Mouse (Mus musculus): ENCODE data around the gene Itgb1bp2. TPM values are rescaled to one million over a fixed set of nuclear protein-coding genes. Genes with fewer than 3 reads are reported as not detected.
"Not testable (repeated sequence)": the region's sequence is repeated elsewhere in the genome, so short reads cannot be mapped to it uniquely, and the experiment has no call there.

The Itgb1bp2 gene
- polyA plus RNA-seq, 1 experiment, result 2.0 TPM

- Histone ChIP-seq H3K4me1 (ENCODE audit: control insufficient read depth, insufficient read depth, low read length) (no peaks in the 10 kb centered on the region; the same call in 1 of the 2 replicates), H3K4me3 (replicated peaks; ENCODE audit: insufficient read depth, low read depth, low read length) (peak within 1 kb of the TSS; percentile 99), H3K27ac (ENCODE audit: insufficient read depth, low read length) (peak within 1 kb of the TSS; percentile 100), H3K27me3 (ENCODE audit: control insufficient read depth, insufficient read depth, low read length) (no peaks in the 10 kb centered on the region; the same call in 1 of the 2 replicates)
- peak; percentile 80 to 93 for DNase-seq
- no peak for TF ChIP-seq CTCF (IDR thresholded peaks at IDR 0.05; ENCODE audit: borderline replicate concordance, insufficient read depth, low read depth, low read length)
- peak; percentile 52; the same call in 1 of the 2 replicates for TF ChIP-seq POLR2A (IDR thresholded peaks at IDR 0.05; ENCODE audit: borderline replicate concordance, insufficient read depth, low read length)
- 5% methylated on average over 51 of the region's 51 CpGs for WGBS
Measured at GRCm38 (mm10) chrX:101429142-101429949, 19.5 kb upstream of the Itgb1bp2 start, which contains the start of gene Nono. TSS of gene Nono (plus strand) at chrX:101429318.

- TF ChIP-seq CTCF (IDR thresholded peaks at IDR 0.05; ENCODE audit: borderline replicate concordance, insufficient read depth, low read depth, low read length) (no peak), POLR2A (IDR thresholded peaks at IDR 0.05; ENCODE audit: borderline replicate concordance, insufficient read depth, low read length) (no peak)
- WGBS, result 11% methylated on average over 14 of the region's 14 CpGs
- no peak for DNase-seq
- Histone ChIP-seq H3K4me3 (replicated peaks; ENCODE audit: insufficient read depth, low read depth, low read length) (peak overlapping the region; percentile 95), H3K4me1 (ENCODE audit: control insufficient read depth, insufficient read depth, low read length) (no peaks in the 10 kb centered on the region; the same call in 1 of the 2 replicates), H3K27ac (ENCODE audit: insufficient read depth, low read length) (peak overlapping the region; percentile 82; the same call in 1 of the 2 replicates), H3K27me3 (ENCODE audit: control insufficient read depth, insufficient read depth, low read length) (no peaks in the 10 kb centered on the region; the same call in 1 of the 2 replicates)
Measured at GRCm38 (mm10) chrX:101429976-101430375, 18.9 kb upstream of the Itgb1bp2 start.

- no peak overlapping the region for H3K27ac ChIP-seq (ENCODE audit: insufficient read depth, low read length)
- no peak overlapping the region for H3K4me3 ChIP-seq (replicated peaks; ENCODE audit: insufficient read depth, low read depth, low read length)
- no peaks in the 10 kb centered on the region for H3K27me3 ChIP-seq (ENCODE audit: control insufficient read depth, insufficient read depth, low read length)
- no peaks in the 10 kb centered on the region for H3K4me1 ChIP-seq (ENCODE audit: control insufficient read depth, insufficient read depth, low read length)
- 67% methylated on average over 1 of the region's 1 CpGs for WGBS
- TF ChIP-seq POLR2A (IDR thresholded peaks at IDR 0.05; ENCODE audit: borderline replicate concordance, insufficient read depth, low read length) (no peak), CTCF (IDR thresholded peaks at IDR 0.05; ENCODE audit: borderline replicate concordance, insufficient read depth, low read depth, low read length) (no peak)
- no peak for DNase-seq
Measured at GRCm38 (mm10) chrX:101451147-101451546, 2.3 kb downstream of the Itgb1bp2 start.

- Histone ChIP-seq H3K4me1 (ENCODE audit: control insufficient read depth, insufficient read depth, low read length) (no peaks in the 10 kb centered on the region), H3K27me3 (ENCODE audit: control insufficient read depth, insufficient read depth, low read length) (no peaks in the 10 kb centered on the region), H3K4me3 (replicated peaks; ENCODE audit: insufficient read depth, low read depth, low read length) (no peak overlapping the region), H3K27ac (ENCODE audit: insufficient read depth, low read length) (no peak overlapping the region)
- TF ChIP-seq CTCF (IDR thresholded peaks at IDR 0.05; ENCODE audit: borderline replicate concordance, insufficient read depth, low read depth, low read length) (no peak), POLR2A (IDR thresholded peaks at IDR 0.05; ENCODE audit: borderline replicate concordance, insufficient read depth, low read length) (no peak)
- WGBS, result 93% methylated on average over 3 of the region's 3 CpGs
- no peak for DNase-seq
Measured at GRCm38 (mm10) chrX:101451591-101451990, 2.7 kb downstream of the Itgb1bp2 start.

- TF ChIP-seq POLR2A (IDR thresholded peaks at IDR 0.05; ENCODE audit: borderline replicate concordance, insufficient read depth, low read length) (no peak), CTCF (IDR thresholded peaks at IDR 0.05; ENCODE audit: borderline replicate concordance, insufficient read depth, low read depth, low read length) (no peak)
- Histone ChIP-seq H3K4me3 (replicated peaks; ENCODE audit: insufficient read depth, low read depth, low read length) (no peak overlapping the region), H3K27me3 (ENCODE audit: control insufficient read depth, insufficient read depth, low read length) (no peaks in the 10 kb centered on the region), H3K27ac (ENCODE audit: insufficient read depth, low read length) (no peak overlapping the region), H3K4me1 (ENCODE audit: control insufficient read depth, insufficient read depth, low read length) (no peaks in the 10 kb centered on the region)
- WGBS, result 96% methylated on average over 4 of the region's 4 CpGs
- DNase-seq, result no peak
Measured at GRCm38 (mm10) chrX:101472202-101472601, 23.3 kb downstream of the Itgb1bp2 start.

GRCm38 (mm10) chrX:101481604-101482350 is 32.9 kb downstream of the Itgb1bp2 start:
- no peak for TF ChIP-seq POLR2A (IDR thresholded peaks at IDR 0.05; ENCODE audit: borderline replicate concordance, insufficient read depth, low read length)
- TF ChIP-seq CTCF (IDR thresholded peaks at IDR 0.05; ENCODE audit: borderline replicate concordance, insufficient read depth, low read depth, low read length), result no peak
- no peak for DNase-seq
- Histone ChIP-seq H3K4me1 (ENCODE audit: control insufficient read depth, insufficient read depth, low read length) (no peaks in the 10 kb centered on the region), H3K4me3 (replicated peaks; ENCODE audit: insufficient read depth, low read depth, low read length) (no peak overlapping the region), H3K27ac (ENCODE audit: insufficient read depth, low read length) (no peak overlapping the region), H3K27me3 (ENCODE audit: control insufficient read depth, insufficient read depth, low read length) (no peaks in the 10 kb centered on the region)
- 74% methylated on average over 6 of the region's 6 CpGs for WGBS

- TF ChIP-seq CTCF (IDR thresholded peaks at IDR 0.05; ENCODE audit: borderline replicate concordance, insufficient read depth, low read depth, low read length), result peak; percentile 80
- H3K27me3 ChIP-seq (ENCODE audit: control insufficient read depth, insufficient read depth, low read length); H3K4me3 ChIP-seq (replicated peaks; ENCODE audit: insufficient read depth, low read depth, low read length); H3K4me1 ChIP-seq (ENCODE audit: control insufficient read depth, insufficient read depth, low read length); H3K27ac ChIP-seq (ENCODE audit: insufficient read depth, low read length): not testable (repeated sequence)
- DNase-seq, result peak; percentile 47 to 71
- 18% methylated on average over 11 of the region's 12 CpGs for WGBS
Measured at GRCm38 (mm10) chrX:101486487-101487152, 37.7 kb downstream of the Itgb1bp2 start.

Other genes with a start within 250 kb of the Itgb1bp2 start
- gene Snx12, start 226.5 kb upstream of the Itgb1bp2 start, polyA plus RNA-seq (2012; rRNA removed), result 37.2 and 39.4 TPM in 2 replicates
- 14.9 and 15.3 TPM in 2 replicates for gene Foxo4, start 194.6 kb upstream of the Itgb1bp2 start, polyA plus RNA-seq (2012; rRNA removed)
- gene Gm614, start 185.1 kb upstream of the Itgb1bp2 start, polyA plus RNA-seq (2012; rRNA removed), result not detected in 2 replicates
- gene Il2rg, start 180.8 kb upstream of the Itgb1bp2 start, polyA plus RNA-seq (2012; rRNA removed), result 1.9 and 2.0 TPM in 2 replicates
- not detected in 2 replicates for gene Gm20489, start 180.1 kb upstream of the Itgb1bp2 start, polyA plus RNA-seq (2012; rRNA removed)
- 54.4 and 64.5 TPM in 2 replicates for gene Med12, start 175.1 kb upstream of the Itgb1bp2 start, polyA plus RNA-seq (2012; rRNA removed)
- 36.9 and 38.5 TPM in 2 replicates for gene Nlgn3, start 149.9 kb upstream of the Itgb1bp2 start, polyA plus RNA-seq (2012; rRNA removed)
- 69.2 and 83.3 TPM in 2 replicates for gene Gjb1, start 72.7 kb upstream of the Itgb1bp2 start, polyA plus RNA-seq (2012; rRNA removed)
- 148 and 174 TPM in 2 replicates for gene Zmym3, start 28.2 kb upstream of the Itgb1bp2 start, polyA plus RNA-seq (2012; rRNA removed)
- 129 and 136 TPM in 2 replicates for gene Nono, start 19.8 kb upstream of the Itgb1bp2 start, polyA plus RNA-seq (2012; rRNA removed)
- gene Taf1, start 83.6 kb downstream of the Itgb1bp2 start, polyA plus RNA-seq (2012; rRNA removed), result 41.9 and 42.8 TPM in 2 replicates
- gene Ogt, start 191.0 kb downstream of the Itgb1bp2 start, polyA plus RNA-seq (2012; rRNA removed), result 238 and 261 TPM in 2 replicates